Mouse (Mus musculus): ENCODE measurements at regions not wholly inside any gene's neighbourhood (a gene's known extent, or its start where the extent isn't known, plus 50 kb on each side); places are given as distances from the start of the nearest gene placed in this dataset.

- no peak for TF ChIP-seq POLR2A (IDR thresholded peaks at IDR 0.05; ENCODE audit: low read depth, low read length)
- no peak for TF ChIP-seq CTCF (IDR thresholded peaks at IDR 0.05; ENCODE audit: borderline replicate concordance, insufficient read depth, low read length)
Measured at GRCm38 (mm10) chr9:82340452-82340851, 477.0 kb downstream of the Mei4 start.
